Mouse (Mus musculus): ENCODE data around the gene Irgq. TPM values are rescaled to one million over a fixed set of nuclear protein-coding genes. Genes with fewer than 3 reads are reported as not detected.
A peak's percentile ranks its signal among the peaks of the same experiment; 100 is the strongest.
"Not testable (repeated sequence)": the region's sequence is repeated elsewhere in the genome, so short reads cannot be mapped to it uniquely, and the experiment has no call there.

The Irgq gene
- polyA plus RNA-seq, 1 experiment from 2014 or later: 12.0 TPM

GRCm38 (mm10) chr7:24506065-24506459, 24.4 kb upstream of the Irgq start:
- DNase-seq (ENCODE audit: low spot score): no peak
- Histone ChIP-seq H3K4me1 (ENCODE audit: control insufficient read depth, insufficient read depth, low read length) (peaks cover 29% of the 10 kb centered on the region), H3K36me3 (ENCODE audit: control insufficient read depth, insufficient read depth, low read length) (peaks cover 5% of the 10 kb centered on the region), H3K9ac (ENCODE audit: low read depth, low read length) (peak overlapping the region; percentile 97), H3K4me3 (ENCODE audit: low read depth, low read length) (peak overlapping the region; percentile 78), H3K27me3 (replicated peaks; ENCODE audit: control insufficient read depth, insufficient read depth, low read length) (no peaks in the 10 kb centered on the region), H3K9me3 (ENCODE audit: control insufficient read depth, low read length) (no peaks in the 10 kb centered on the region), H3K4me2 (ENCODE audit: low read depth, low read length) (peak overlapping the region; percentile 81), H3K27ac (replicated peaks; ENCODE audit: low read depth, low read length) (peak overlapping the region; percentile 100)
- no peak for ATAC-seq (ENCODE audit: low read depth)
- 9% methylated on average over 3 of the region's 3 CpGs for WGBS

GRCm38 (mm10) chr7:24506476-24506837, 24.0 kb upstream of the Irgq start:
- Histone ChIP-seq H3K9ac (ENCODE audit: low read depth, low read length) (peak overlapping the region; percentile 97), H3K36me3 (ENCODE audit: control insufficient read depth, insufficient read depth, low read length) (peaks cover 9% of the 10 kb centered on the region), H3K4me1 (ENCODE audit: control insufficient read depth, insufficient read depth, low read length) (peaks cover 29% of the 10 kb centered on the region), H3K4me2 (ENCODE audit: low read depth, low read length) (peak overlapping the region; percentile 81), H3K27me3 (replicated peaks; ENCODE audit: control insufficient read depth, insufficient read depth, low read length) (no peaks in the 10 kb centered on the region), H3K4me3 (ENCODE audit: low read depth, low read length) (peak overlapping the region; percentile 78), H3K9me3 (ENCODE audit: control insufficient read depth, low read length) (no peaks in the 10 kb centered on the region), H3K27ac (replicated peaks; ENCODE audit: low read depth, low read length) (peak overlapping the region; percentile 100)
- WGBS: 0% methylated on average over 12 of the region's 12 CpGs
- DNase-seq (ENCODE audit: low spot score) (peak; percentile 87), ATAC-seq (ENCODE audit: low read depth) (peak; percentile 26; the same call in 1 of the 2 replicates)

GRCm38 (mm10) chr7:24506838-24507725, 23.4 kb upstream of the Irgq start, which contains the start of gene Zfp428:
Gene Zfp428 (plus strand): TSS chr7:24507006.
- H3K4me1 ChIP-seq (ENCODE audit: control insufficient read depth, insufficient read depth, low read length): peaks cover 29% of the 10 kb centered on the region
- peak; percentile 92 for ATAC-seq (ENCODE audit: low read depth)
- under 1% methylated on average over 62 of the region's 84 CpGs for WGBS

GRCm38 (mm10) chr7:24507726-24508114, 22.8 kb upstream of the Irgq start:
- ATAC-seq (ENCODE audit: low read depth): peak; percentile 12; the same call in 1 of the 2 replicates
- Histone ChIP-seq H3K9ac (ENCODE audit: low read depth, low read length) (peak overlapping the region; percentile 97), H3K27ac (replicated peaks; ENCODE audit: low read depth, low read length) (peak overlapping the region; percentile 100), H3K9me3 (ENCODE audit: control insufficient read depth, low read length) (no peaks in the 10 kb centered on the region), H3K4me3 (ENCODE audit: low read depth, low read length) (peak overlapping the region; percentile 78), H3K4me1 (ENCODE audit: control insufficient read depth, insufficient read depth, low read length) (peaks cover 29% of the 10 kb centered on the region), H3K36me3 (ENCODE audit: control insufficient read depth, insufficient read depth, low read length) (peaks cover 16% of the 10 kb centered on the region), H3K27me3 (replicated peaks; ENCODE audit: control insufficient read depth, insufficient read depth, low read length) (no peaks in the 10 kb centered on the region), H3K4me2 (ENCODE audit: low read depth, low read length) (peak overlapping the region; percentile 81)
- no peak for DNase-seq (ENCODE audit: low spot score)
- WGBS: 2% methylated on average over 20 of the region's 20 CpGs

More at GRCm38 (mm10) chr7:24506838-24507725, 23.4 kb upstream of the Irgq start, which contains the start of gene Zfp428:
- peak within 1 kb of the TSS; percentile 97 for H3K9ac ChIP-seq (ENCODE audit: low read depth, low read length)
- peak; percentile 97 for DNase-seq (ENCODE audit: low spot score)
- H3K4me3 ChIP-seq (ENCODE audit: low read depth, low read length): peak within 1 kb of the TSS; percentile 78
- peak within 1 kb of the TSS; percentile 81 for H3K4me2 ChIP-seq (ENCODE audit: low read depth, low read length)
- H3K36me3 ChIP-seq (ENCODE audit: control insufficient read depth, insufficient read depth, low read length): peaks cover 14% of the 10 kb centered on the region
- H3K27ac ChIP-seq (replicated peaks; ENCODE audit: low read depth, low read length): peak within 1 kb of the TSS; percentile 100
- no peaks in the 10 kb centered on the region for H3K27me3 ChIP-seq (replicated peaks; ENCODE audit: control insufficient read depth, insufficient read depth, low read length)
- H3K9me3 ChIP-seq (ENCODE audit: control insufficient read depth, low read length): no peaks in the 10 kb centered on the region

- 86% methylated on average over 7 of the region's 7 CpGs for WGBS
- no peak for ATAC-seq (ENCODE audit: low read depth)
- Histone ChIP-seq H3K4me3 (ENCODE audit: low read depth, low read length) (no peak within 1 kb of the TSS), H3K27me3 (replicated peaks; ENCODE audit: control insufficient read depth, insufficient read depth, low read length) (no peaks in the 10 kb centered on the region), H3K9ac (ENCODE audit: low read depth, low read length) (no peak within 1 kb of the TSS), H3K36me3 (ENCODE audit: control insufficient read depth, insufficient read depth, low read length) (peaks cover 37% of the 10 kb centered on the region), H3K9me3 (ENCODE audit: control insufficient read depth, low read length) (no peaks in the 10 kb centered on the region), H3K27ac (replicated peaks; ENCODE audit: low read depth, low read length) (no peak within 1 kb of the TSS), H3K4me2 (ENCODE audit: low read depth, low read length) (no peak within 1 kb of the TSS), H3K4me1 (ENCODE audit: control insufficient read depth, insufficient read depth, low read length) (peaks cover 11% of the 10 kb centered on the region; the same call in 1 of the 2 replicates)
- no peak for DNase-seq (ENCODE audit: low spot score)
Measured at GRCm38 (mm10) chr7:24512355-24512754, 18.1 kb upstream of the Irgq start, which contains the start of gene AC161166.1. Gene AC161166.1 (minus strand): TSS chr7:24512455.

GRCm38 (mm10) chr7:24516319-24516718, 14.2 kb upstream of the Irgq start:
- DNase-seq (ENCODE audit: low spot score); H3K27ac ChIP-seq (replicated peaks; ENCODE audit: low read depth, low read length); H3K4me1 ChIP-seq (ENCODE audit: control insufficient read depth, insufficient read depth, low read length); H3K27me3 ChIP-seq (replicated peaks; ENCODE audit: control insufficient read depth, insufficient read depth, low read length); H3K4me3 ChIP-seq (ENCODE audit: low read depth, low read length); H3K9me3 ChIP-seq (ENCODE audit: control insufficient read depth, low read length); H3K4me2 ChIP-seq (ENCODE audit: low read depth, low read length); H3K9ac ChIP-seq (ENCODE audit: low read depth, low read length); ATAC-seq (ENCODE audit: low read depth): not testable (repeated sequence)
- H3K36me3 ChIP-seq (ENCODE audit: control insufficient read depth, insufficient read depth, low read length): peaks cover 29% of the 10 kb centered on the region
- WGBS: 75% methylated on average over 8 of the region's 8 CpGs

- no peak for DNase-seq (ENCODE audit: low spot score)
- 53% methylated on average over 5 of the region's 5 CpGs for WGBS
Measured at GRCm38 (mm10) chr7:24517077-24517476, 13.4 kb upstream of the Irgq start.

GRCm38 (mm10) chr7:24517654-24518053, 12.8 kb upstream of the Irgq start:
- Histone ChIP-seq H3K9me3 (ENCODE audit: control insufficient read depth, low read length) (no peaks in the 10 kb centered on the region), H3K9ac (ENCODE audit: low read depth, low read length) (no peak overlapping the region), H3K4me3 (ENCODE audit: low read depth, low read length) (no peak overlapping the region), H3K4me2 (ENCODE audit: low read depth, low read length) (no peak overlapping the region), H3K4me1 (ENCODE audit: control insufficient read depth, insufficient read depth, low read length) (no peaks in the 10 kb centered on the region), H3K27me3 (replicated peaks; ENCODE audit: control insufficient read depth, insufficient read depth, low read length) (no peaks in the 10 kb centered on the region), H3K27ac (replicated peaks; ENCODE audit: low read depth, low read length) (no peak overlapping the region), H3K36me3 (ENCODE audit: control insufficient read depth, insufficient read depth, low read length) (peaks cover 20% of the 10 kb centered on the region; the same call in 1 of the 2 replicates)
- peak; percentile 40 for DNase-seq (ENCODE audit: low spot score)
- ATAC-seq (ENCODE audit: low read depth): no peak
- WGBS: 44% methylated on average over 6 of the region's 6 CpGs

More at GRCm38 (mm10) chr7:24517077-24517476, 13.4 kb upstream of the Irgq start:
- Histone ChIP-seq H3K36me3 (ENCODE audit: control insufficient read depth, insufficient read depth, low read length) (peaks cover 23% of the 10 kb centered on the region; the same call in 1 of the 2 replicates), H3K4me2 (ENCODE audit: low read depth, low read length) (no peak overlapping the region), H3K9ac (ENCODE audit: low read depth, low read length) (no peak overlapping the region), H3K27ac (replicated peaks; ENCODE audit: low read depth, low read length) (no peak overlapping the region), H3K4me1 (ENCODE audit: control insufficient read depth, insufficient read depth, low read length) (no peaks in the 10 kb centered on the region), H3K27me3 (replicated peaks; ENCODE audit: control insufficient read depth, insufficient read depth, low read length) (no peaks in the 10 kb centered on the region), H3K4me3 (ENCODE audit: low read depth, low read length) (no peak overlapping the region), H3K9me3 (ENCODE audit: control insufficient read depth, low read length) (no peaks in the 10 kb centered on the region)
- ATAC-seq (ENCODE audit: low read depth): peak; percentile 31; the same call in 1 of the 2 replicates
